Mouse (Mus musculus) embryonic fibroblast, embryonic 13.5 days (primary cell): Measurements from ENCODE around the gene Lrrc14b. TPM values are rescaled to one million over a fixed set of nuclear protein-coding genes. Genes with fewer than 3 reads are reported as not detected.

Experiments
- H3K27ac ChIP-seq: 2 replicates; pipeline ENCODE4 v1.5.1; 2012; ENCODE audit warnings: low read length, control low read depth, inconsistent platforms; ENCODE audit not compliant: insufficient read depth
- H3K4me1 ChIP-seq: 2 replicates; pipeline ENCODE4 v1.6.1; 2011; ENCODE audit warnings: low read length; ENCODE audit not compliant: control insufficient read depth, insufficient read depth
- H3K4me3 ChIP-seq: 2 replicates; pipeline ENCODE4 v1.5.1; 2011; ENCODE audit warnings: mild to moderate bottlenecking, control low read depth, low read length; ENCODE audit not compliant: insufficient read depth
- CTCF ChIP-seq: IDR thresholded peaks from 2 replicates; pipeline ENCODE4 v1.5.1; 2011; ENCODE audit warnings: mild to moderate bottlenecking, control low read depth, low read length, moderate library complexity, borderline replicate concordance; ENCODE audit not compliant: insufficient read depth
- POLR2A ChIP-seq: IDR thresholded peaks from 2 replicates; pipeline ENCODE4 v1.6.1; 2011; ENCODE audit warnings: low read depth, mild to moderate bottlenecking, control low read depth, low read length, moderate library complexity
- polyA plus RNA-seq: library from polyadenylated mRNA; stranded (reverse); fragments of >200 nt; gene quantifications from 2 replicates; pipeline ENCODE4 v1.2.4, GENCODE M21; 2011; ENCODE audit warnings: low read depth; ENCODE audit not compliant: missing spikeins, insufficient read length

The Lrrc14b gene
- polyA plus RNA-seq = not detected in 2 replicates

GRCm38 (mm10) chr13:74363859-74364235 is at the start of gene Lrrc14b:
Lrrc14b (minus strand) TSS chr13:74364005.
- TF ChIP-seq POLR2A (no peak), CTCF (no peak)
- peaks cover 6% of the 10 kb centered on the region; the same call in 1 of the 2 replicates for H3K4me1 ChIP-seq
- H3K27ac ChIP-seq = no peak within 1 kb of the TSS
- H3K4me3 ChIP-seq = no peak within 1 kb of the TSS

DNA sequence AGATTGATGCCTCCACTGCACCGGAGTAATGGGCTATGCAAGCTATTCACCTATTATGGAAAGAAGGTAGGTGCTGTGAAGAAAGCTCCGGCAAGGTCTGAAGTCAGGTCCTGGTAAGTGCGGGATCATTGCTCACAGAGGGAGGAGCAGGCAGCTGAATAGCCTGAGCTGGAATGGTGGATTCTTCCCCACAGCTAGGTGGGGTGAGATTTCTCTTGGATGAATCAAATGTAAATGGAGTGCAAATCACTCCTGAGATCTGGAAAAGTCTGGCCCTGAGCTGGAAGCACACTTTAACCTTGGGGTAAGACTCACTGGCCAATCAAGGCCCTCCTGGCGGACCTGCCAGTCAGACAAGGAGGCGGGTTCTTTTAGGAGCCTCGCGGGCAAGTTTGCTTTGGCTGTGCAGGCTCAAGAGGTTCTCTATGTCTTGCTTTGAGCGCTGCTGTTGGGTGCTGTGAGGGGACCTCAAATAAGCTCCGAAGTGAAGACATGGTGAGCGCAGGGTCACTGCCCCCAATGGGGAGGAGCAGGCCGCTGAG is 35.6 kb upstream of the Lrrc14b start, which contains the start of gene Ftl1-ps1:
Gene Ftl1-ps1 (plus strand): TSS at position 397 of the 542 bp plus-strand sequence.
- Histone ChIP-seq H3K4me1 (no peaks in the 10 kb centered on the region), H3K27ac (no peak within 1 kb of the TSS), H3K4me3 (no peak within 1 kb of the TSS)
- TF ChIP-seq POLR2A (no peak), CTCF (no peak)

DNA sequence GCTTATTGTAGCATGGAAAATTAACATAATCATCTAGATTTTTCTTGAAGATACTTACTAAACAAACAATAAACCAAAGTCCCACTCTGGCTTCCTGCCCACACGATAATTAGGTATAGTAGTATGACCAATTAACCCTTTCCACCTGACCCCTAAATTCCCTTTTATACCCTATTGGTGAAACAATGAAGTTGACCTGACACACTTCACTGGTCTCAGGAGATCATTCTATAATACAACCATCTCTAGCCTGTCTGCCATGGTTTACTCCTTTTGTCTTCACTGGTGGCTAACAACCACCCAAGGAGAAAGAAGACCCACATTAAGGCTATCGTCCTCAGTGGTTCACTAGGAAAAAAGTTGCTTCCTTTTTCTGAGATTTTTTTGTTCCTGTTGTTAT is 27.4 kb upstream of the Lrrc14b start:
- no peak overlapping the region for H3K27ac ChIP-seq
- no peak for TF ChIP-seq CTCF
- no peak for TF ChIP-seq POLR2A
- no peak overlapping the region for H3K4me3 ChIP-seq
- no peaks in the 10 kb centered on the region for H3K4me1 ChIP-seq

DNA sequence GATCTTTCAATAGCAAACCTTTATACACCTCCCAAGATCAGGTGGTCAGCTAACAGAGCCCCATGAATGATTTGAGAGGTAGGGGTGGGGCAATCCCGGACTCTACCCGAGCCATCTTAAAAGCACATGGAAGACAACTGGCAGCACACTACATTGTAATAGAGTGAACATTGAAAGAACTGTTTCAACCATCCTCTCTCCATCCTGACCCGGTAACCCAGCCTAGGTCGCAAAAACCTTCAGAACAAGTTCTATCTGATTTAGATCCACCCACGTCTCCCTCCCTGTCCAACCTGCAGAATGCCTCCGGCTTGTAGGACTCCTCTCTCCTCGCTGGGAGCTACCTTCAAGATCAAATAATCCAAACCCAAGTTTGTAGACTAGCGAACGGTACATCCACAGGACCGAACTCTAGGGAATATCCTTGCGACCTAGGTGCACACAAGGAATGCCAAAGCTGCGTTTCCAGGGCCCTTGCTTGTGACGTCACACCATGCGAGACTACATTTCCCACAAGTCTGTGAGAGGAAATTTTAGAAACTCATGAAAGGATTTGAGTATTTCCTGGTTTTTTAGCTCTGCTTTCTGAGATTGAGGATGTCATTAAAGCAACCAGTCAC is 26.7 kb upstream of the Lrrc14b start, which contains the start of gene Zfp72:
Gene Zfp72 (minus strand): TSS at position 466 of the 620 bp plus-strand sequence.
- H3K27ac ChIP-seq = no peak within 1 kb of the TSS
- peak within 1 kb of the TSS; percentile 99 for H3K4me3 ChIP-seq
- TF ChIP-seq POLR2A (peak; percentile 79), CTCF (no peak)
- no peaks in the 10 kb centered on the region for H3K4me1 ChIP-seq

DNA sequence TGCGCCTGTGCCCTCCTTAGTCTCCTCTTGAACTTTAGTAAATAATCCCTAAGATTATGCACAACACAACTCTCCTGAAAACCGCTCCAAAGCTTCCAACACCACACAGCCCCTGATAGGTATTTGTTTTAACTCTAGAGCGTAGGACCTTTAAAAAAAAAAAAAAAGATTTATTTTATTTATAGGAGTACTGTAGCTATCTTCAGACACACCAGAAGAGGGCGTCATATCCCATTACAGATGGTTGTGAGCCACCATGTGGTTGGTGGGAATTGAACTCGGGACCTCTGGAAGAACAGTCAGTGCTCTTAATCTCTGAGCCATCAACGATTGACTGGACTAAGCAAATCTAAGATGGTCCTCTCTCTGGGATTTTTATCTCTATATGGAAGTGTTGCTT is 25.9 kb upstream of the Lrrc14b start:
- TF ChIP-seq POLR2A (no peak), CTCF (no peak)
- Histone ChIP-seq H3K27ac (no peak overlapping the region), H3K4me1 (no peaks in the 10 kb centered on the region), H3K4me3 (peak overlapping the region; percentile 99)

DNA sequence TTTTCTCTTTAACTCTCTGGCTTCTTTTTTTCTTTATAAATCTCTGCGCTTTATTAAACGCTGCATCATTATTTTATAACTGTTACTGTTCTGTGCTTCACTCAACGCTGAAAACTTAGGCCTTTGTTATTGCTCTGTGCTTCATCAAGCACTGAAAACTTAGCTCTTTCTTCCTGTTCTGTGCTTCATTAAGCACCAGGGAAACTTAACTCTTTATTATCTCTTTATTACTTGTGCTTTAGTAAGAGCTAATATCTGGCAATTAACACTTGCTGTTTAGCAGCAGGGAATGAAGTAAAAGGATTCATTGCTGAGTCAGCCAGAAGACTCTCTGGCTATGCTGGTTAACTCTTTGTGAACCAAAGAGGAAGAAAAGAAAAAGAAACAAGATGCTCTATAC is 18.5 kb upstream of the Lrrc14b start:
- no peak overlapping the region for H3K4me3 ChIP-seq
- H3K4me1 ChIP-seq = no peaks in the 10 kb centered on the region
- peak overlapping the region; percentile 40; the same call in 1 of the 2 replicates for H3K27ac ChIP-seq
- TF ChIP-seq CTCF (no peak), POLR2A (no peak)

DNA sequence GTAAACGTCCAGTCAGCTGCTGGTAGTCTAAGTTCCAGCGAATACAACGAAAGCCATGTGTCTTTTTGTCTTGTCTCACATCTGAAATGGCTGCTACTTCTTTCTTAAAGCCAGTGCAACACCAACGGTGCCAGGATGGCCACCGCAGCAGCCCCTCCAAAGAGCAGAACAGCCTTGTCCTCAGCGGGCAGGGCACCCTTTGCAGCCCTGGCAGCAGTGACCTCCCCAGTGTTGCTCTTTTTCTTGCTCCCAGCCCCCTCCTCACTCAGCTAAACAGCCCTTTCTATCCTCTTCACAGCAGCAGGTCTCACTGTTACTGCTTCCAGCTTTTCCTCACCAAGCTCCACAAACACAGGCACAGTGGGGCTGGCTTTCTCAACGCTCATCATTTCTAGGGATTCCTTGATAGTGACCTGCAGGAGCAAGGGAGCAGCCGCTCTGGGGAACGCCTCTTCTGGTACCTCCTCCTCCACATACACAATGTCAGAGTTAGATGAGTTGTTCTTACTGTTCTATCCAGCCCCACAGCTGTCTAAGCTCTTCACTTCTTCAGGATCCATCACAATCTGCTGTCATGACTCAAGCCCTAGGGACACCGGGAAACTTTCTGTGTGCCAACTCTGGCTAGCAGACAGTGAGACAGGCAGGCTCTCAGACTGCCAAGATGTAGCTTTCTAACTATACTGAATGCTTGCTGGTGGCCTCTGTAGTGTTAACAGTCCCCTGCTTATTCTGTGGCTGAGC is 17.9 kb upstream of the Lrrc14b start:
- no peak for TF ChIP-seq POLR2A
- TF ChIP-seq CTCF = no peak
- Histone ChIP-seq H3K4me1 (no peaks in the 10 kb centered on the region), H3K4me3 (no peak overlapping the region), H3K27ac (peak overlapping the region; percentile 40; the same call in 1 of the 2 replicates)

DNA sequence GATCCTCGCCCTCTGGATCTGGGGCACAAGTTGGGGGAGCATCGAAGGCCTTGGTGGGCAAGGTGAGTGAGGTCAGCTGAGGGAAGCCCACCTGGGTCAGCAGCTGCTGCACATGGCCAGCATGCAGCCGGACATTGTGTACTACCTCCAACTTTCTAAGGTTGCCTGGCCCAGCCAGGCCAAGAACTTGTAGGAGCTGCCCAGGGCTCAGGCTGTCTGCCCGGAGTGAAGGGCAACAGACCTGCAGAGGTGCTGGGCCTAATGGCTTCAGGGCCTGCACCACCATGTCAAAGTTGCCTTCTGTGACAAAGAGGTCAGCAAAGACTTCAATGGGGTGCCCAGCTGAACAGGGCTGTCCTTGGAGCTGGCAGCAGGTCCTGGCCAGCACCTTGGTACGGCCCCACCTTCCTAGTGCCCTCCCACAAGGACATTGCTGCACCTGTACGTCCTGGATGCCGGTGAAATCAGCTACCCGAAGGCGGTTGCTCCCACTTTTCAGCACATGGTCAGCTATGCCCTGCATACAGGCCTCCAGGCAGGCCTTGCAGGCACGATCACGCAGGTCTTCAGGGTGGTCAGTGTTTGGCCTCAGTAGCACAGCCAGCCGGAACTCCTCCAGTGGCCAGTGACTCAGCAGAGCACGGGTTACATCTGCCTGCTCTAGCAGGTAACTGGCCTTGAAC is 488 bp downstream of the Lrrc14b start:
- Histone ChIP-seq H3K27ac (no peak overlapping the region), H3K4me3 (no peak overlapping the region), H3K4me1 (peaks cover 6% of the 10 kb centered on the region; the same call in 1 of the 2 replicates)
- TF ChIP-seq POLR2A (no peak), CTCF (no peak)

GRCm38 (mm10) chr13:74362218-74362617 is 1.6 kb downstream of the Lrrc14b start:
- Histone ChIP-seq H3K27ac (no peak overlapping the region), H3K4me1 (peaks cover 6% of the 10 kb centered on the region; the same call in 1 of the 2 replicates), H3K4me3 (no peak overlapping the region)
- TF ChIP-seq CTCF = no peak
- TF ChIP-seq POLR2A = no peak
